ENCODE assay signal across 17 mouse cellular contexts in the genomic region with DNA sequence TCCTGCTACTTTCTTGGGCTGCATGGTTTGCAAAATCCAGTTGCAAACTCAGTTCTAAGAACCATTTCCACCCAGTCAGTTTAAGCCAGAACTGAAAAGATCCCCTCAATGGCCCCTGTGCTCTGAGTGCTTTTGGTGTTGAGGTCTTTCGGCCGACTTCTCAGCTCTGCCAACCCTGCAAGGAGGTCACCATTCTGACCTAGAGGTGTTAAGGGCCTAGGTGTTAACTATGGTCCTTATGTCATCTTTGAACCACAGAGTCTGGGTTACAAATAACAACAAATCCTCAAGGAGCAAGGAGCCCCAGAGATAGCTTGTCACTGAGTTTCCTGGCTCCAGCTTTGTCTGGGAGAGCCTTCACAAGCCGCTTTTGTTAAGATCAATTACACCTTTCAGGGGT. TPM values are rescaled to one million over a fixed set of nuclear protein-coding genes. Genes with fewer than 3 reads are reported as not detected.
"Had no signal": no experiment of that assay in that cellular context is flagged by ENCODE, and none has a peak within 500 bp of the region (broad histone marks: within the 10 kb centered on the region; RNA-seq: fewer than 3 reads in every experiment).

No protein-coding gene starts in this region.

- H3K36me3 ChIP-seq: lung, embryonic 15.5 days; midbrain, embryonic 13.5 days; midbrain, embryonic 15.5 days; neural tube, embryonic 13.5 days had no signal

- H3K9me3 ChIP-seq: lung, embryonic 15.5 days; midbrain, embryonic 13.5 days; midbrain, embryonic 15.5 days; neural tube, embryonic 13.5 days had no signal

- H3K4me1 ChIP-seq: lung, embryonic 15.5 days; megakaryocyte, embryonic 14.5 days had no signal

- H3K27ac ChIP-seq: lung, embryonic 15.5 days; macrophage; midbrain, embryonic 13.5 days; midbrain, embryonic 15.5 days had no signal

- H3K27me3 ChIP-seq: lung, embryonic 15.5 days; midbrain, embryonic 13.5 days; midbrain, embryonic 15.5 days; neural tube, embryonic 13.5 days had no signal

- DNase-seq: liver, postnatal 0 days; lung, adult 2 months; lung, postnatal 14 days; lung, postnatal 36 days; right cerebral cortex, postnatal 14 days; thymus, adult 18-20 months; thymus, postnatal 14 days; thymus, postnatal 36 days had no signal

- H3K4me3 ChIP-seq: lung, embryonic 15.5 days; megakaryocyte, embryonic 14.5 days; midbrain, embryonic 13.5 days; midbrain, embryonic 15.5 days; neural tube, embryonic 13.5 days had no signal

RNA-seq across cellular contexts. Expression of a gene that starts 45.9 kb away (rescaled TPM):
- polyA plus RNA-seq: midbrain, embryonic 11.5 days; midbrain, embryonic 15.5 days; neural tube, embryonic 11.5 days; stomach, embryonic 14.5 days had no signal
